Mouse (Mus musculus) induced T-regulatory cell, adult 2 months (primary cell): ENCODE results near the gene Ttc28.

ENCODE experiments used
- DNase-seq: peaks from one replicate; pipeline ENCODE4 v3.0.0-alpha.2; 2012; ENCODE audit warnings: low read depth

The Ttc28 gene

GRCm38 (mm10) chr5:111007900-111008299, 128.3 kb downstream of the Ttc28 start:
- no peak for DNase-seq

- no peak for DNase-seq
Observed at GRCm38 (mm10) chr5:111008431-111008830, 128.8 kb downstream of the Ttc28 start.

GRCm38 (mm10) chr5:111011271-111011670, 131.7 kb downstream of the Ttc28 start:
- no peak for DNase-seq

GRCm38 (mm10) chr5:111012064-111012463, 132.5 kb downstream of the Ttc28 start:
- DNase-seq = no peak

- no peak for DNase-seq
Observed at GRCm38 (mm10) chr5:111012587-111012986, 133.0 kb downstream of the Ttc28 start.

GRCm38 (mm10) chr5:111014960-111015359, 135.4 kb downstream of the Ttc28 start:
- DNase-seq = no peak

GRCm38 (mm10) chr5:111017319-111017718, 137.7 kb downstream of the Ttc28 start:
- no peak for DNase-seq

DNA sequence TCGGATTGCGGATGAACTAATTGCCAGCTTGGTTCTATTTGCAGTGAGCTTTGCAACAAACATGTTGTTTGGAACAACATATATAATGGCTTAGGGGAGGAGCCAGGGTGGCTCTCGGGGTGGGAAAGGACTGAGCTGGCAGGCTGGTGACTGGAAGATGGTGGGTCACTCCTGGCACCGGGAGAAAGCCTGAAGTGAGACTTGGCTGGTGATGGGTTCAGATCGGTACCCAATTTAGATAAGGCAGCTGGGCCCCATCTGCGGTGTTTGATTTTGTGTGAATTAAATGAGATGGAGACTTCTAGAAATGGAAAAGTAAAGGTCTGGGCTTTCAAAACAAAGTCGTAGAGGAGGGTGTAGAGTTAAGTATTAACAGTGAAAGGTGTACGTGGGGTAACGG, 142.7 kb downstream of the Ttc28 start:
- no peak for DNase-seq

GRCm38 (mm10) chr5:111022940-111023339, 143.3 kb downstream of the Ttc28 start:
- DNase-seq = no peak

- no peak for DNase-seq
Observed at GRCm38 (mm10) chr5:111024621-111025020, 145.0 kb downstream of the Ttc28 start.

DNA sequence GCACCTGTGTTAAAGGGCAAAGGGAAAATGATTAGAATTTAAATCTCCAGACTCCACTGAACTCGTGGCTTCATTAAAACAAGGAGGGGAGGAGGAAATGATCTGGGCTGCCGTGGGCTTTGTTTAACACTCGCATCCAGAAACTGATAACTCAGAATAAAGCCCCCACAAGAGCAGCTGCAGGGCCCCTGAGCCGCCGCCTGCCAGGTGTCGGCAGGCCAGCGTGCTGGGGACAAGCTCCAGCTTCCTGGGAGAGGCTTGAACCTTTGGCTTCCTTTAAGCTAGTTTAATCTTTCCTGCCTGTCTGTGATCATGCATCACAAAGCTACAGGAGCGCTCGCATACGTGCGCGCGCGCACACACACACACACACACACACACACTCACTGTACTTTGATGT, 145.9 kb downstream of the Ttc28 start:
- no peak for DNase-seq

DNA sequence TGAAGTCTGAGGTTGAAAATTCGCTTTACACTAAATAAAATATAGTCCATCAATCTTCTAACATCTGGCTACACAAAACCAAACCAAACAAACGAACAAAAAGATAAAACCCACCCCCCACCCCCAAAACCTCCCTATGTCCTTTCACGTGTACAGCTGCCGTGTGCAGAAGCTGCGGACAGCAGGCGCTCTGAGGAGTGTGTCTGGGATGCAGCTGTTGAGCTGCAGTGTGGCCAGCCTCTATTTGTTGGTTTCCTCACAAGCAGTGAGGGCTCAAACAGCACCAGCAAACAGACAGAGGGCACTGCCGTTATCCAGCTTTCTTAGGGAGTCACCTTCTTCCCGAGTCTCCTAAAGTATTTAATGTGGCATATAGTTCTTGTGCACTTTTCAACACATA, 146.6 kb downstream of the Ttc28 start:
- no peak for DNase-seq

- DNase-seq = no peak
Observed at GRCm38 (mm10) chr5:111028340-111028739, 148.7 kb downstream of the Ttc28 start.

DNA sequence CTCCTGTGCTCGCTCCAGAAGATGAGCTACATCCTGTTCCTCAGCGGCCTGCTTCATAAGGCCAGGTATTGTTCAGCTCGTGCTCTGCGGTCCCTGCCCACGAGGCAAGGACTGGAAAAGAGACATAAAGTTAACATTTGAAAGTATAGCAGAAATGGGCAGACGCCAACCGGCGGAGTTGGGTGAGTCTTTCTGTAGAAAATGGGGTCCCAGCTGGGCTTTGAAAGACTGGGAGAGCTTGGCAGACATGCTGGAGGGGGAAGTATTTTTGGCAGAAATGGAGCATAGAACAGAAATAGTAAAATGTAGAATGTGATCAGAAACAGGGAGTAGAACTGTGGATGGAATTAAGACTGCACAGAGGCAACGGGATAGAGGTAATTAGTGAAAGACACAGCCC, 149.3 kb downstream of the Ttc28 start:
- no peak for DNase-seq

- no peak for DNase-seq
Observed at GRCm38 (mm10) chr5:111032687-111033295, 153.2 kb downstream of the Ttc28 start.

GRCm38 (mm10) chr5:111033489-111033888, 153.9 kb downstream of the Ttc28 start:
- no peak for DNase-seq

GRCm38 (mm10) chr5:111037123-111037748, 157.6 kb downstream of the Ttc28 start:
- DNase-seq = no peak

DNA sequence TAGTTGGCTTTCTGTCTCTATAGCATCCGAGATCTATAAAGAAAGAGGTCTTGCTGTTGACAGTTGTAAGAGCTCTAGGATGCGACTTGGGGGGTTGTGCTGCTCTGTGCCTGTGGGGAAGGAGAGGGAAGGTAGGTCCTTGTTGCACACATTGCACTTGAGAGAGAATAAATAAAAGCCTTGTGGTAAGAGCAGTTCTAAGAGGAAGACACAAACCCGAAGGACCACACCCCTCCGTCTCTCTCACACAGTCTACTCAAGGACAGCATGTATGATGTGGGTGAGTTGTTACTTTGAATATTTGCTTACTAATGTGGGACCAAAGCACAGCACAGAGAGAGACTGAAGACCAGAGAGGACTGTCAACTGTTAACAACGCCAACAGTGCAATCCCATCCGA, 160.2 kb downstream of the Ttc28 start:
- DNase-seq = peak; percentile 4

GRCm38 (mm10) chr5:111041952-111042351, 162.3 kb downstream of the Ttc28 start:
- DNase-seq = no peak

DNA sequence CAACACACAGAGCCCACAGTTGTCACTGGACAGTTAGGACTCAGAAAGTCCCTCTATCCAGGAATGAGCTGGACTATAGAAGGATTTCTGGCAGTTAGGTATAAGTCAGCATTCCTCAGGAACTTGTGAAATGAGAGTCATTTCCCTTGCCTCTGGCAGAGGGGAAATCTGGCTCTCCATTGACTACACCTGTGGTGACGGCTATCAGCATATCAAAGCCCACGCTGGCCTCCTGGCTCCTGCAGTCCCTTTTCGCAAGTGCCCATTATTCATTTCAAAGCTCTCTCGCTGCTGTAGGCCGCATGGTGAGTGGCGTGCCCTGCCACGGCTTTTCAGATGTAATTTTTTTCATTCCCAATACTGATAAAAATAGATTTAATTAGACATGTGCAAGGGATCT, 164.6 kb downstream of the Ttc28 start:
- no peak for DNase-seq

DNA sequence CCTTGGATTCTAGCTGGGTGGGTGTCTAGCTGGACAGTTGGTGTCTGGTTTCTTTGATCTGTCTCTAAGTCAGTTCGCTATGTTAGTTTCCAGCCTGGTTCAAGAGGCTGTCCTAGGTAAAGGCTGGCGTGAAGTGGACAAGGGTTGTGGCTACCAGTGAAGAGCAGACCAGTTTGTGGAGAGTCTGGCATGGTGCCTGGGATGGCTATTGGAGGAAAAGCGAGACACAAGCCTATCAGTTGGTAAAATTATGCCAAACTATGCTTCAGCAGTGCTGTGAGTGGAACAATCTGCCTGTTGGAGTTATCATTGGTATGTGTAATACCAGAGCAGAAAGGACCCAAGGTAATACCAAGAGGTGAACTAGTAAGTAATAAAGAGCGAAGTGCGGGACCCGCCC, 166.8 kb downstream of the Ttc28 start:
- no peak for DNase-seq

DNA sequence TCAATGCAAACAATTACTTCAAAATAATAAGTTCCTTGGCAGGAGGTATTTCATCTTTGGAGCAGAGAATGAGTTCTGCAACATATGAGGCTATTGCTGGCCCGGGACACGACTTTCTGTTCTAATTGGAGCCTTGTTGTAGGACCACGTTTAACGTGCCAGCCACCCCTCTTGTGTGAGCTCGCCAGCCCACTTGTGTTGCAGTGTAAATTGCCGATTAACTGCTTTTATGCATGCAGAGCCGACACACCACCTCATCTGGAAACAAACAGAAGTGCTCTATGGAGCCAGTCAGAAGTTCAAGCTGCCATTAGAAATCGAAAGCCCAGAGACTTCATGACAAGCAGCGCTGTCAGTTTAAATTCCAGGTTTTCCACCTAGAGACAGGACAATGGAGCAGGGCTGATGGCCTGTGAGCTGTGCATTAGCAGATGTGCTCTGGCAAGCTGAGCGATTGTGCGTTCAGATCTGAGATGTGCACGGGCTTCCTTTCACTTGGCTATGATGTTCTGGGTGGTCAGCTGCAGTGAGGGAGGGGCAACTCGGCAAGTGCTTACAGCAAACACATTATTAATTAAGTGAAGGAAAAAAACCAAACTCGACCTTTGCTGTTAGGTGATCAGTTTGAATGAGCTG, 167.4 kb downstream of the Ttc28 start:
- DNase-seq = no peak

DNA sequence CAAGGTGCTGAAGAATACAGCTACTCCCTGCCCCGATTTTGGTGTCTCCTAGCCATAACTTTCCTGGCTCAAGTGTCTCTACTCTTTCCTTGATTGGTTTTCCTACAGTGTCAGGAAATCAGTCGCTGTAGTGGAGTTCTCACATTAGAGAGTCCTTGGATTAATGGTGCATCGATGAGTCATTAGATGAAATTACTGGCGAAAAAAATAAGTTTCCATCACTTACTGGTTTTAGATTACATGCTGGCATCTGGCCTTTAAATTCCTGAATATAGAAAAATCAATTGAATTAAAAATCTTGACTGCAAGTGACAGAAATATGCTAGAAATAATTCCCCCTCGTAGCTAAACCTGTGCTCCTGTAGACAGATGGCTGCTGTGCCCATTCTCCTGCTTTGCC, 168.4 kb downstream of the Ttc28 start:
- no peak for DNase-seq

DNA sequence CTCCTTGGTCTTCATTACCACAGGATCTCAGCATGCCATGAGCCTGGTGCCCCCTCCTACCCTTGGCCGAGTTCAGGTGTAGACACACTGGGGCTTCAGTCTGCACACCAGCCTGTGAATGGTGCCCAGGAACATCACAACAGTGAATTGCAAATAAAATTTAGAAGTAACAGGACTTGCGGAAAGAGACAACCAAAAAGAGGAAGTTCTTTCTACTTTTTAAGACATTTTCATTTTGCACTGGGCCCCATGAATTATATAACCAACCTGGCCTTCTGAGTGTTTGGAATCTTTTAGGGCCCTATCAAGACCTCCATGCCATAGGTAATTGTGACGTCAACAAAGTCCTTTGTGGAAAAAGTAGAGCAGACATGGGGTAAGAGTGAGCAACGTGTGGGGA, 170.0 kb downstream of the Ttc28 start:
- no peak for DNase-seq
